Mouse (Mus musculus): ENCODE results near the gene Igsf21. TPM values are rescaled to one million over a fixed set of nuclear protein-coding genes. Genes with fewer than 3 reads are reported as not detected.

Igsf21 gene
- polyA plus RNA-seq, 1 experiment, result 42.0 TPM

DNA sequence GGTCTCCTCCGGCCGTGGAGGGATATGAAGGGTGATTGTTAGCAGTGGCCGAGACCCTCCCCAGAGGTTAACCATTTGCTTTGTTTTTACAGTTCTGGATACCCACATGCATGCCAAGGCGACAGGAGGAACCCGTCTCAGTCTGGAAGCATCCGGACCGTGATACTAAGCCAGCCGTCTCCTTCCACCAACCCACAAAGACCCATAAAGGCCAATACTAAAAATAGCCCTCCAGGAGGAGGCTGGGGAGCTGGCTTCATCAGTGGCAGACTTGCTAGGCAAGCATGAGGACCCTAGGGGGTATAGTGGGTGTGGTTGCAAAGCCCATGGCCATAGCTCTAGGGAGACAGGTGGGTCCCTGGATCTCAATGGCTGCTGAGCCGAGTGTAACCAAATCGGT is 41.8 kb downstream of the Igsf21 start:
- H3K4me3 ChIP-seq (ENCODE audit: insufficient read depth, low read length), result no peak overlapping the region
- H3K27ac ChIP-seq (ENCODE audit: insufficient read depth, low read length), result no peak overlapping the region
- TF ChIP-seq CTCF (IDR thresholded peaks at IDR 0.05; ENCODE audit: extremely low read depth, insufficient read depth, low read length), result no peak
- TF ChIP-seq POLR2A (IDR thresholded peaks at IDR 0.05; ENCODE audit: extremely low read depth, insufficient read depth, low read length), result no peak

DNA sequence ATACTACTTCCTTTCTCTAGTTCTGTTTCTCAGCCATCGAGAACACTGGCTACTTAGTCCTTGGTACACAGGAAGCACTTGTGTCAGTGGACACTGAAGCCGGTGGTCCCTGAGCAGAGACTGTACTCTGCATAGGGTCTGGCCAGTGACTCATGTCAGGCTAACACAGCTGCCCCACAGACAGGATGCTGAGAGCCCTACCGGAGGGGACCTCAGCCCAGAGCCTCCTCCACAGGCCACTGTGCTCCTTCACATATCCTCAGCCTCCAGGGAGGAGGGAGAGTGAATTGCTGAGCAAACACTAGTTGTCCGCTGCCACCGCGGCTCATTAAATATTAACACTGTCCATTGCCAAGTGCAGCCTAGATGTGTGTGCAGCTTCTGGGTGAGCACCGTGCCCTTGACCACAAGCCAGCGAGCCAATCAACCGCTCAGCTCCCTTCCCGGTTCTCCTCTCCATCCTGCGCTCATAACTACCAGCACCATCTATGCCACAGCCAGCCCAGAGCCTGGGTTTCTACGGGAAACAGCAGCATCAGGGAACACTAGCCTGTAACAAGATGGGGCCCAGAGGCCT is 42.8 kb downstream of the Igsf21 start:
- H3K27ac ChIP-seq (ENCODE audit: insufficient read depth, low read length), result no peak overlapping the region
- no peak overlapping the region for H3K4me3 ChIP-seq (ENCODE audit: insufficient read depth, low read length)
- H3K4me1 ChIP-seq (ENCODE audit: control insufficient read depth, insufficient read depth, low read length), result no peaks in the 10 kb centered on the region
- TF ChIP-seq CTCF (IDR thresholded peaks at IDR 0.05; ENCODE audit: extremely low read depth, insufficient read depth, low read length) (no peak), POLR2A (IDR thresholded peaks at IDR 0.05; ENCODE audit: extremely low read depth, insufficient read depth, low read length) (no peak)

More for the DNA sequence above, 41.8 kb downstream of the Igsf21 start:
- no peaks in the 10 kb centered on the region for H3K4me1 ChIP-seq (ENCODE audit: control insufficient read depth, insufficient read depth, low read length)

- no peak for TF ChIP-seq POLR2A (IDR thresholded peaks at IDR 0.05; ENCODE audit: extremely low read depth, insufficient read depth, low read length)
- TF ChIP-seq CTCF (IDR thresholded peaks at IDR 0.05; ENCODE audit: extremely low read depth, insufficient read depth, low read length), result no peak
- Histone ChIP-seq H3K4me1 (ENCODE audit: control insufficient read depth, insufficient read depth, low read length) (no peaks in the 10 kb centered on the region), H3K27ac (ENCODE audit: insufficient read depth, low read length) (no peak overlapping the region), H3K4me3 (ENCODE audit: insufficient read depth, low read length) (no peak overlapping the region)
Measured at GRCm38 (mm10) chr4:140202196-140202595, 44.4 kb downstream of the Igsf21 start.

GRCm38 (mm10) chr4:140200296-140200695 is 46.3 kb downstream of the Igsf21 start:
- no peak overlapping the region for H3K4me3 ChIP-seq (ENCODE audit: insufficient read depth, low read length)
- TF ChIP-seq POLR2A (IDR thresholded peaks at IDR 0.05; ENCODE audit: extremely low read depth, insufficient read depth, low read length) (no peak), CTCF (IDR thresholded peaks at IDR 0.05; ENCODE audit: extremely low read depth, insufficient read depth, low read length) (no peak)
- H3K4me1 ChIP-seq (ENCODE audit: control insufficient read depth, insufficient read depth, low read length), result no peaks in the 10 kb centered on the region
- no peak overlapping the region for H3K27ac ChIP-seq (ENCODE audit: insufficient read depth, low read length)

GRCm38 (mm10) chr4:140196717-140197116 is 49.9 kb downstream of the Igsf21 start:
- Histone ChIP-seq H3K4me3 (ENCODE audit: insufficient read depth, low read length) (no peak overlapping the region), H3K27ac (ENCODE audit: insufficient read depth, low read length) (no peak overlapping the region), H3K4me1 (ENCODE audit: control insufficient read depth, insufficient read depth, low read length) (peaks cover 2% of the 10 kb centered on the region)
- TF ChIP-seq POLR2A (IDR thresholded peaks at IDR 0.05; ENCODE audit: extremely low read depth, insufficient read depth, low read length) (no peak), CTCF (IDR thresholded peaks at IDR 0.05; ENCODE audit: extremely low read depth, insufficient read depth, low read length) (no peak)

GRCm38 (mm10) chr4:140192276-140193002 is 54.1 kb downstream of the Igsf21 start:
- Histone ChIP-seq H3K4me3 (ENCODE audit: insufficient read depth, low read length) (no peak overlapping the region), H3K27ac (ENCODE audit: insufficient read depth, low read length) (no peak overlapping the region), H3K4me1 (ENCODE audit: control insufficient read depth, insufficient read depth, low read length) (peaks cover 5% of the 10 kb centered on the region)
- no peak for TF ChIP-seq POLR2A (IDR thresholded peaks at IDR 0.05; ENCODE audit: extremely low read depth, insufficient read depth, low read length)
- TF ChIP-seq CTCF (IDR thresholded peaks at IDR 0.05; ENCODE audit: extremely low read depth, insufficient read depth, low read length), result no peak

DNA sequence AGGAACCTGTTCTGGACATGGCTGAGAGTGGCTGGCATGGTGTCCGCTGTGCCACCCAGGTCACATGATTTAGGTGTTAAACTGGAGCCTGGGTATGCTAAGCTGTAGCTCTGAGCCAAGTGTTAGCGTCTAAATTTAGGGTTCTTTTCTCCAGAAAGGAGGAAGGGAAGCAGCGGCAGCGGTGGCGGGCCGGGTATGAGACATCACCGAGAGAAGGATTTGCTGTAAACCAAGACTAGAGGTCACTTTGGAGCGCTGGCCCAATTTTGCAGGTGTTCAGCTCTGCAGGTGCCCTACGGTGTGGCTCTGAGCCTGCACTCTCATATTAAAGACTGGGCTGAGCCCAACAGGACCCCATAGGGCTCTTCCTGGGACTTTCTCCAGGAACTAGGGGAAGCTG is 57.0 kb downstream of the Igsf21 start:
- TF ChIP-seq CTCF (IDR thresholded peaks at IDR 0.05; ENCODE audit: extremely low read depth, insufficient read depth, low read length), result no peak
- TF ChIP-seq POLR2A (IDR thresholded peaks at IDR 0.05; ENCODE audit: extremely low read depth, insufficient read depth, low read length), result no peak
- Histone ChIP-seq H3K4me3 (ENCODE audit: insufficient read depth, low read length) (no peak overlapping the region), H3K27ac (ENCODE audit: insufficient read depth, low read length) (no peak overlapping the region), H3K4me1 (ENCODE audit: control insufficient read depth, insufficient read depth, low read length) (peaks cover 7% of the 10 kb centered on the region)

- H3K27ac ChIP-seq (ENCODE audit: insufficient read depth, low read length), result no peak overlapping the region
- TF ChIP-seq POLR2A (IDR thresholded peaks at IDR 0.05; ENCODE audit: extremely low read depth, insufficient read depth, low read length) (no peak), CTCF (IDR thresholded peaks at IDR 0.05; ENCODE audit: extremely low read depth, insufficient read depth, low read length) (no peak)
- peaks cover 7% of the 10 kb centered on the region for H3K4me1 ChIP-seq (ENCODE audit: control insufficient read depth, insufficient read depth, low read length)
- H3K4me3 ChIP-seq (ENCODE audit: insufficient read depth, low read length), result no peak overlapping the region
Measured at GRCm38 (mm10) chr4:140188626-140189025, 58.0 kb downstream of the Igsf21 start.

DNA sequence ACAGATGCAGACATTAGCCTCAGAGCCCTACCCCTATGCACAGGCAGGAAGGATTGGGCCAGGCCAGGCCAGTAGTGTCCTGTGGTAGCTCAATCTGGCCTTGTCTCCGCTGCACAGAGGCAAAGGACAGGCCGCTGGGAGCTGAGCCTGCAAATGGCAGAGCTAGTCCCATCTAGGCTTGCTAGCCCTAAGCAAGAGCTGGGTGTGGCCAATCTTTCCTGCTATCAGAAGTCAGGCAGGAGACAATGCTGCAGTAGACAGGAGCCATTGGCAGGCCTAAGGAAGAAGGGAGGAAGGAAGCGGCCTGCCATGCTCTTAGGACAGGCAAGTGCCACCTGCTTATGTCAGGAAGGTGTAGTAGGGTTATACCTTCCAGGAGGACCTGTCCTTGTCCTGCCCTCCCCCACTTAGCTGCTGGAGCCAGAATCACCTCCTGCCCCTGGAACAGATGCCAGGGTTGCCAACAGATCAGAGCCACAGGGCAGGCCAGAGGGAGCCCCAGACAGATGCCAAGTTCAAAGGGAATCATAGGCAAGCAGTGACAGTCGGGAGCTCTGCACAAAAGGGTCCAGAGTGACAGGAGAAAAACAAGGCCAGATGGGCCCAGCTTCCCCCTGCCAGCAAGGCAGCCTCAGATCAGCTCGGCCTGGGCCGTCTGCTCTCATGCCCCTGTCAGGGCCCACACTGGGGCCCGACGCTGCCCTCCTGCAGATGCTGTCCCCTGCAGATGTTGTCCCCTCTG is 59.0 kb downstream of the Igsf21 start:
- Histone ChIP-seq H3K4me3 (ENCODE audit: insufficient read depth, low read length) (no peak overlapping the region), H3K4me1 (ENCODE audit: control insufficient read depth, insufficient read depth, low read length) (peaks cover 7% of the 10 kb centered on the region), H3K27ac (ENCODE audit: insufficient read depth, low read length) (no peak overlapping the region)
- TF ChIP-seq CTCF (IDR thresholded peaks at IDR 0.05; ENCODE audit: extremely low read depth, insufficient read depth, low read length), result no peak
- TF ChIP-seq POLR2A (IDR thresholded peaks at IDR 0.05; ENCODE audit: extremely low read depth, insufficient read depth, low read length), result no peak

Measured in cortical plate, adult 2 months (tissue).